Mouse (Mus musculus) frontal cortex, postnatal 25 days (tissue): ENCODE data around the gene Lrrc38.
"Not testable (repeated sequence)": the region's sequence is repeated elsewhere in the genome, so short reads cannot be mapped to it uniquely, and the experiment has no call there.

ENCODE experiments used
- DNase-seq, 2 experiments: peaks; one replicate each; pipeline ENCODE4 v3.0.0; 2022; ENCODE audit warnings: low spot score in 2 of 2

Lrrc38 gene

DNA sequence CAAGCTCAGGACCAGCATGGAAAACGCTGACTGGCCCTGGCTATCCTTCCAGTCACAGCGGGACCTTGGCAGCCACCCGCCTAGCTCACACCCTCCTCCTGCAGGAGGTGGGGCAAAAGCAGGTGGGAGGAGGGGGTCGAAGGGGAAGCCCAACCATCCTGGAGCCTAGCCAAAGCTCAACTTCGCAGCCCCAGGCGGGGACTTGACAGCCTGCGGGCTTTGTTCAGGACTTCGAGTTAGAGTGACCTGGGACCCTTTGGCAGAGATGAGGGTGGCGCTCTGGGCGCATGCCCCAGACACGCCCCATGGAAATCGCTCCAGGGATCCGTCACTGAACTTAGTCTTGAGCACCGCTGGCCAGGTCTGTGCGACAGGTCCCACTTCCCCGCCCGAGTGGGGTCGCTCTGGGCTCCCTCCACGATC lies at the start of gene Lrrc38:
TSS of gene Lrrc38 (plus strand) at position 274 of the 423 bp plus-strand sequence.
- DNase-seq = no peak

DNA sequence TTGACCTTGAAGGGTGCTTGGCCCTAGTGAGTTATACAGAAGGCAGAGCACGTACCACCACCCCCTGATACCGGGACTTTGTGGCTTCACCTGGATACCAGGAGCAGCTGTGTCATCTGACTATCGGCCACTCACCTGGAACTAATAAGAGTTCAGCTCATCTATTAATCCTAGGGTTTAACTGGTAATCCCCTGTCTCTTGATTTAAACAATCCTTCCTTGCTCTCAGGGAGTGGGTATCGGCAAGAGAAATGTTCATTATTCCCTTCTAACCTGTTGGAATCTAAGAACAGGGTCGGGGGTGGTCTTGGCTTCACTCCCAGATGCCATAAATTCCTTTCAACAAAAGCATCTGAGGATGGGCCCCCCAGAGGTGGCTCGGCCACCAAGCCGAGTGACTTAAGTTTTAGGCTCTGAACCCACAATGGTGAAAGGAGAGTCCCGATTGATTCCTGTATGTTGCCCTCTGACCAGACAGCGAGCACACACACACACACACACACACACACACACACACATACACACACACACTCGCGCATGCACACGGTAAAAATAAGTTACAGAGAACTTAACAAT lies 49.4 kb upstream of the Lrrc38 start:
- DNase-seq = no peak

- DNase-seq = no peak
Observed at GRCm38 (mm10) chr4:143301042-143301441, 48.5 kb upstream of the Lrrc38 start.

DNA sequence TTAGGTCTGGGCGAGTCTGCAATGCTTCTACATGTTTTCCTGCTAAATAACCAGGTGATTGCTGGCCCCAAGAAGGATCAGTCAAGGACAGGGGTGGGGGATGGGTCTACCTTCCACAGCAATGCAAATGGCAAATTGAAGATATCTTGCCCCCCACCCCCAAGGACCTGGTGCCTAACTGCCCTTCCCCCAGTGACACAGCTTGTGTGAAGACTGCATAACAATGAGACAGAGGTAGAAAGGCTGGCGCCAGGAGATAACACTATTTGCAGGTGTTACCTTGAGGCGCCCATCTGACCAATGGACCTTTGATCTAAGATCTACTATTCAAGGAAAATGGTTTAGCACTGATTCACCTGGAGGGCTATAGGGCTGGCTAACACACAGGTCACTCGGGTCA lies 47.7 kb upstream of the Lrrc38 start:
- DNase-seq = no peak

- no peak for DNase-seq
Observed at GRCm38 (mm10) chr4:143302279-143302890, 47.2 kb upstream of the Lrrc38 start.

DNA sequence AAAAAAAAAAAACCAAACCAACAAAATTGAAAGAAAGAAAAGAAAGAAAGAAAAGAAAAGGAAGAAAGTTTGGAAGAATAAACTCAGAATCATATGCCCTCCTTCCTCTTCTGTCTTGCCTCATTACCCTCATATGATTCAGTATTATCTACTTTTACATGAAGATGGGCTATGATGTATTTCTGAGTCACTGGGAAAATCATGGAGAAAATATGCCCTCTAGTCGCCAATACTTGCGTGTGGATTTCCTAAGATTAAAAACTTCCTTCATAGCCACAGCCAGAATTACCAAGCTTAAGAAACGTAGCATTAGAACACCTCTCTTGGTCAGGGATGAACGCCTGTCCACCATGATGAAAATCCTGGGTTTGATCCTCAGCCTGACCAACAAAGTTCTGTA lies 44.5 kb upstream of the Lrrc38 start:
- no peak for DNase-seq

- DNase-seq = no peak
Observed at GRCm38 (mm10) chr4:143305987-143306772, 43.4 kb upstream of the Lrrc38 start.

DNA sequence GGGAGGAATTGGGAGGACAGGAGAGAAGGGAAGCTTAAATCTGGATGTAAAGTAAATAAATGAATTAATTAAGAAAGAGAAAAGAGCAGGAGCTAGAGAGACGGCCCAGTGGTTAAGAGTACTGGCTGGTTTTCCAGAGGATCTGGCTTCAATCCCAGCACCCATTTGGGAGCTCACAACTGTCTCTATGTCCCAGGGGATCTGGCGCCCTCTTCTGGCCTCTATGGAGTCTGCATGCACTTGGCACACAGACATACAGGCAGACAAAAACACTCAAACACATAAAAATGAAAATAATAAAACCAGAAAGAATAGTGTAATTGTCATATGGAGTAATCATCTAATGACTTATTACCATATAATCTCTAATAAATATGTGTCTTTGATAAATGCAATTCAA lies 38.2 kb upstream of the Lrrc38 start:
- no peak for DNase-seq

DNA sequence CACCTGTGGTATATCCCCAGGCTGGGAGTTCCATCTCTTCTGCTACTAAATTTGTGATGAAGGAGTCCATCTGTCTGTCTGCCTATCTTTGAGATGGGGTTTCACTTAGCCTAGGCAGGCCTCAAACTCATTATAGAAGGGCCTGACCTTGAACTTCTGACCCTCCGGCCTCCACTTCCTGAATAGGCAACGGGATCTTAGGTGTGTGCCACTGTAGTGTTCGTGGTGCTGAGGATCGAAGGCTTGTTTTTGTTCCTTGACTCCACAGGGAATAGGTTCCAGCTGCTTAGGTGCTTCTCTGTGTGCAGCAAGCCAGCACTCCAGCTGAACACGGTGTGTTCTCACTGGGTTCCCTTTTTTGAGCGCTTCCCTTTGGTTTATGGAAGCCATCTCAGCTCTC lies 36.3 kb upstream of the Lrrc38 start:
- no peak for DNase-seq

DNA sequence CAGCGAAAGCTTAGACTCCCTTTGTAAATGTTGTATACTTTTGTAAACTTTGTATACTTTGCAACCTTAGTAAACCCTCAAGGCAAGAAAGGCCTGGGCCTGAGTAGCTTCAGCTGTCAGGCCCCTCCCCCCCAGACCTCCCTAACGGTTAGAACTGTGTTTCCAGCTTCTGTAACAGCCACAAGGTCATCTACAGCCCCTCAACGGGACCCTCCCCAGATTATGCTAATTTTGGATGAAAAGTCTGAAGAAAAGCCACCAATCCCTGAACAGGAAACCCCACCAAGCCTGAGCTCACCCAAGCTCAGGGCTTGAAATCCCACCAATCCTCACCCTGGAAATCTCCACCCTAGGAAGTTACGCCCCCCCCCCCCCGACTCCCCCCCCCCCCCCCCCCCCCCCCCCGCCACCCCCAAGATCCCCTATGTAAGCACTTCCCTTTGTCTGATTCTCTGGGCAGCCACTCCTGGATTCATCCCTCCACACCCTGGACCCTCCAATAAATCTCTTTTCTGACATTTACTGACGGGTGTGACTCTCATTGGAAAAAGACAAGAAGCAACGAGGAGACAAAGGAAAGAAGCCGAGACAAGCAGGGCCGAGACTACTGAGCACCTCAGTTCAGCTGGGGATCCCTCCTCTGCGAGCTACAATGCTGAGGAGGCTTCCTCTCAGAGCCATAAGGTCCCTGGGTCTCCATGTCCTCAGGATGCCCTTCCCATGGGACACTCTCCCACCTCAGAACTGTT lies 25.2 kb upstream of the Lrrc38 start:
- no peak for DNase-seq

DNA sequence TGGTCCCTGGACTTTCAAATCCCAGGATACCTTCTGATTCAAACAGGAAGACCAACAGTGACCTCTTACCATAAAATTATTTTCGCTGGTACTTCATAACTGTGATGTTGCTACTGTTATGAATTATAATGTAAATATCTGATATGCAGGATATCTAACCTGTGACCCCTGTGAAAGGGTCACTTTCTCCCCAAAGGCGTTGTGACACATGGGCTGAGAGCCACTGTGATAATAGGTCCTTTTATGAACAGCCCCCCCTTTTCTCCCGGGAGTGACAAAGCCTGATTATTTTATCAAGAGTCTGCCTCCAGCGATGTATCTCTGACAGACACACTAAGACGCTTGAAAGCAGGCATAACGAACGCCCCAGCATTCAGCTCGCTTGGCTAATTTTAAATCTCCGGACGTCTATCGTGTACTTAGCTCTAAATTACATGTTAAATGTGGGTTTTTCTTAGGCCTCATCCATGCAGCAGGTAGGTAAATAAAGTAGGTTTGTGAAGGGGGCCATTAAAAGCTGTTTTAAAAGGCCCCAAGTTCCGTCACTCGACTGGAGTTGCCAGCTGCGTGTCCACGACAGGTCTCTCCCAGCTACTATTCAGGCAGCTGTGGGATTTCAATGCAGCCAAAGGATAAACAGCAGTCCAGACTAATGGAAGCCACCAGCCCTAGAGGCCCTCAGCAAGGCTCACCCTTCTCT lies 24.5 kb upstream of the Lrrc38 start:
- no peak for DNase-seq

DNA sequence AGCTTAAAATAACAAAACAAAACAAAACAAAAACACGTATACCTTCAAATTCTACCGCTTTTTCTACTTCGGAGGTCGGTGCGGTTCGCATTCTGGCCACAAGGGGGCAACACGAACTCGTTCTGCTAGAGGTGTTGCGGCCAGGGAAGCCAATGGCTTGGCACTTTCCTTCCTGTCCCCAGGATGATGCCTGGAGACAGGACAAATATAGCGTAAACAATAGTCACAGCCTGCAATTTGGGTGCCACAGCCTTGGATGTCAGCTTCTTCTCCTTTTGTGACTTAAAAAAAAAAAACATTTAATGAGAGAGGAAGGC lies 24.0 kb upstream of the Lrrc38 start:
- DNase-seq = peak; percentile 84 to 89

- no peak for DNase-seq
Observed at GRCm38 (mm10) chr4:143330566-143330965, 19.0 kb upstream of the Lrrc38 start.

DNA sequence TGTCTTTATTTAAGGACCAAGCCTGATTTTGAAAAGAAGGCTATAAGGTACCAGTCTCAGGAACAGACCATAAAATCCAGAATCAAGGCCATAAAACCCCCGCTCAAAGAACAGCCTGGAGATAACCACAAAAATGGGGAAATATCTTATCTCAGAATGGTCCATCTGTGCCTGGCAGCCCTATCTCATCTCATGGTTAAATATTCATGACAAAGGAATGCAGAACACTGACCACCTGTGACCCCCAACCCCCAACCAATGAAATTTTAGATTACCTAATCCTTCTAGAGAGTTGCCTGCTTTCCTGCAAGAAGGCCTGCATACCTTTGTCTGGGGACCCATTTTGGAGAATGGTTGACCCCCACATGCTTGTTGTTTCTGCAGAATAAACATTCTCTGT lies 17.8 kb upstream of the Lrrc38 start:
- no peak for DNase-seq

DNA sequence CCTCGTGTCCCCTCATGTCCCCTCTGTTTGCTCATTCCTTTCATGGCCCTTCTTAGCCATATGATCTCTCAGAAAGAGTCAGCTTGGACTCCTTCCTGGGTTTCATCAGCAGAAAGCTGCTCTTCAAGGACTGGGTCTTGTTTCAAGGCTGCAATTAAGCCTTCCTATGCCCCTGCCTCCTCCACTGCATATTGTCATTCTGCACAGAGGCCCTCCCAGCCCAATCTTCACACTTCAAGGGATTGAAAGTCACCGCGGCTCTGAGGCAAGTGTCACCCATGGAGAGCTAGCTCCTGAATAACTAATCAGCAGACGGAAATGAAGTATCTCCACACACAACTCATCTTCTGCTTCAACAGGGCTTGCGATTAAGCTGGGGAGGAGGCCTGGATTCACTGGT lies 15.4 kb upstream of the Lrrc38 start:
- DNase-seq = no peak

- no peak for DNase-seq
Observed at GRCm38 (mm10) chr4:143334995-143335394, 14.6 kb upstream of the Lrrc38 start.

- DNase-seq = no peak
Observed at GRCm38 (mm10) chr4:143336096-143336495, 13.5 kb upstream of the Lrrc38 start.

DNA sequence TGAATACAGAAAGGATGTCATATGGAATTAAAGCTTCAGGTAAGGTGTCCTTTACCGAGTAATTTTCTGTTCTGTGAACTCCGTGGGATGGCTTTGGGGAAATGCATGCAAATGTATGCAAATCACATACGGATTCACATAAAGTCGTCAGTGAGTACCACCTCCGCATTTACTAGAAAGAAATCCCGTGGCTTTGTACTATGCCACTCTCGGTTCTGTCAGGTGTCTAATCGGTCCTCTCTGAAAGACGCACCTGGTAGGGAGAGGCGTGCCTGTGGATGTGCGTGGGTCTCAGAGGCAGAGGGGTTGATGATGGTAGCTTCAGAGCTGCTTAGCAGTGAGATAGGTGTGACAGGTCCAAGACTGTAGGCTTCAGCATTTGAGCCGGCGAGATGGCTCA lies 9.7 kb upstream of the Lrrc38 start:
- DNase-seq = no peak

GRCm38 (mm10) chr4:143341470-143341869 lies 8.1 kb upstream of the Lrrc38 start:
- no peak for DNase-seq

DNA sequence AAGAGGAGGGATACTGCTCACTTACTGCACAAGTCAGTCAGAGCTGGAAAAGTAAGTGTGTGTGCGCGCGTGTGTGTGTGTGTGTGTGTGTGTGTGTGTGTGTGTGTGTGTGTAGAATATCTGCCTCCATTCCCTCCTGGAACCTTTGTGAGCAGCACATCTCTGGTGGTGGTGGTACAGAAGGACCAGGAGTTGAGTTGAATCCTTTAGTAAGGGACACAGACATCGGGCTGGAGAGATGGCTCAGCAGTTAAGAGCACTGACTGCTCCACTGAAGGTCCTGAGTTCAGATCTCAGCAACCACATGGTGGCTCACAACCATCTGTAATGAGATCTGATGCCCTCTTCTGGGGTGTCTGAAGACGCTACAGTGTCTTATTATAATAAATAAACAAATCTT lies 4.1 kb upstream of the Lrrc38 start:
- DNase-seq = not testable (repeated sequence)

DNA sequence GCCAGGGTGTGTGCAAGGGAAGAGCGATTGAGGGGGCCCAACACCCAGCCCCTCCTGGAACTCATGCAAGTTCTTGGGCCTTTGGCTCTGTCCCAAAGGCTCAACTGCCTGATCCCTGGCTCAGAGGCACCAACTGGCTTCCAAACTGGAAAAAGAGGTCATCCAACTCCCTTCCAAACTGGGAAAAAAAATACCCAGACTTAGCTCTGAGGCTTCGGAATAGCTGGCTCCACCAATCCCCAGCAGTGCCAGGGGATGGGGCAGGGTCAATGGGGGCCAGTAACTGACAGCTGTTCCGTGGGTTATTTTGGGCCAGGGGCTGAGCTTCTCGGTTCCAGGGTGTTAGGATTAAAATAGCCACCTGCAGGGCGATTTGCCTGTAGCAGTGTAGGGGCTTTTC lies 879 bp upstream of the Lrrc38 start:
- DNase-seq = no peak
